Mouse (Mus musculus) adrenal gland, adult 8-10 months (tissue): ENCODE results near the gene S1pr2. TPM values are rescaled to one million over a fixed set of nuclear protein-coding genes. Genes with fewer than 3 reads are reported as not detected.
"Not testable (repeated sequence)": the region's sequence is repeated elsewhere in the genome, so short reads cannot be mapped to it uniquely, and the experiment has no call there.

Source experiments
- DNase-seq: peaks from one replicate; pipeline ENCODE4 v3.0.0; 2022
- total RNA-seq, 4 experiments: library from RNA; stranded (reverse); gene quantifications; 2 replicates each; pipeline ENCODE4 v1.2.4; 2022

Gene S1pr2
- total RNA-seq = 10 to 100 TPM; 18.8 to 36.9 (median 26.6) TPM

DNA sequence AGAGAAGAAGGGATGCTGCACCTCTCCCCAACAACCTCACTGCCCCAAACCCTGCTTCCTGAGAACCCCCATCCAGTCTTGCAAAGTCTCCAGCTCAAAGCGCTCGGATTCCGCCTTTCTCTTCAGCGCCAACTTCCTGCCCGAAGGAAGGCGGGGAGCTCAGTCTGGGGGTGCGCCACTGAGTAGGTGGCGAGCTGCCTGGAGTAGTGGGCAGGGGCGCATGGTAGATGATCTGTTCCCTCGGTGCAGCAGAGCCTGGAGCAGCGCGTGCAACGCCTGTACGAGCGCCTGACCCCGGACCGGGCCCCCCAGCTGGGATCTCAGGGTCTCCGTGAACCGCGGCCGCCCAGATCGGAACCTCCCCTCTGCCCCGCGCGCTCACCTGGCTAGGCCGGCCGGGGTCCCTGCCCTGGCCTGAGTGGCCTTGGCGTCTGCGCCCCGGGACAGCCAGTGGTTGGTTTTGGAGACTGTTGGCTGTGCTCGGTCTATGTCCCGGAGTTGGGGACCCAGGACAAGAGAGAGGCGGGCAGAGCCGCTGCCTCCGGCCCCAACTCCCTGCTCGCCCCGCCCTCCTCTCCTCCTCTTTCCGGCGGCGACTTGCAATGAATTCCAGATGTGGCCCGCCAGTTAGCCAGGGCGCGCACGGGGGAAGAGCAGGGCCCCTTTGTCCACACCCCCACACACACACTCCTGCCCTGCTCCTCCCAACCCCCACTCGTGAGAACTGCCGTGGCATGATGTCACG, at the start of gene S1pr2:
Gene S1pr2, minus strand, starts transcription at position 566 of the 745 bp plus-strand sequence.
- peak; percentile 78 for DNase-seq

DNA sequence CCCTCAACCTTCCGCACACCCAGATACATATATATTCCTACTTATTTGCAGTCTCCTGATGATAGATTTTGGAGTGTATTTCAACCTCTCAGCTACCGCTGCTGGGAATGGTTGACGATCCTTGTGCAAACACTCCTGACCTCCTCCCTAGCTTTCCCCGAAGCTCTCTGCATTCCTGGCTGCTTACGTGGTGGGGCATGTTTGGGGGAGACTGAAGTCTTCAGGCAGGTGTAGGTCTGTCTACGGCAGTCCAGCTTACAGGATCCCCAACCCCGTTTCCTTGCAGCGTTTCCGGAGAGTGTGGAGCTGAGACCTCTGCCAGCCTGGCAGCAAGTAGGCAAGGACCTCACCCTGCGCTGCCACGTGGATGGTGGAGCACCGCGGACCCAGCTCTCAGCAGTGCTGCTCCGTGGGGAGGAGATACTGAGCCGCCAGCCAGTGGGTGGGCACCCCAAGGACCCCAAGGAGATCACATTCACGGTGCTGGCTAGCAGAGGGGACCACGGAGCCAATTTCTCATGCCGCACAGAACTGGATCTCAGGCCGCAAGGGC, 48.8 kb upstream of the S1pr2 start:
- no peak for DNase-seq

DNA sequence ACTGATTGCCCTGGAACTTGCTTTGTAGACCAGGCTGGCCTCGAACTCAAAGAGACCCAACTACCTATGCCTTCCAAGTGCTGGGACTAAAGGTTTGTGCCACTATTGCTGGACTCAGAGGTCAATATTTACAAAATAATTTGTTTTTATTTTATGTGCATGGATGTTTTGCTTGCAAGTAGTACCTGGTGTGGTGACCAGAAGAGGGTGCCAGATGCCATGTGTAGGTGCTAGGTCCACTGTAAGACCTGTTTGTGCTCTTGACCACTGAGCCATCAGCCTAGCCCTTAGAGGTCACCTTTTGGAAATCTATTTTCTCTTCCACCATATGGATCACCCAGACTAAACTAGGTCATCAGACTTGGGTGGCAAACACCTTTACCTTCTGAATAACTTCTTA, 46.1 kb upstream of the S1pr2 start:
- DNase-seq = no peak

DNA sequence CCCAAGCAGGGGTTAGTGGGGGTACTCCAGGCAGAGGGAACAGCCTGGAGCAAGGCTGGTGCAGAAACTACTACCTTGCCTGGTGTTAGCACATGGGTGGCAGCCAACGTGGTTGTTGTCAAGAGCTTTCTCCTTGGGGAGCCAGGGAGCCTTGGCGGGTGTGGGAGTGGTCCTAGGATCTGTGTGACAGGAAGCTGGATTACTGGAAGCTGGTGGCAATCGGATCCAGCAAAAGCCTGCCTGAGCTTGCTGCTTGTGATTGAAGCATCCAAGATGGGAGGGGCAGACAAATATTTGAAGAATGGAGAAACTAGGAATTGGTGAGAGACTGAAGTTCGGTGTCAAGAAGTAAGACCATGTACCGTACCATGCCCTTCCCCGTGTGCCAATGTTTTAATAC, 45.7 kb upstream of the S1pr2 start:
- no peak for DNase-seq

DNA sequence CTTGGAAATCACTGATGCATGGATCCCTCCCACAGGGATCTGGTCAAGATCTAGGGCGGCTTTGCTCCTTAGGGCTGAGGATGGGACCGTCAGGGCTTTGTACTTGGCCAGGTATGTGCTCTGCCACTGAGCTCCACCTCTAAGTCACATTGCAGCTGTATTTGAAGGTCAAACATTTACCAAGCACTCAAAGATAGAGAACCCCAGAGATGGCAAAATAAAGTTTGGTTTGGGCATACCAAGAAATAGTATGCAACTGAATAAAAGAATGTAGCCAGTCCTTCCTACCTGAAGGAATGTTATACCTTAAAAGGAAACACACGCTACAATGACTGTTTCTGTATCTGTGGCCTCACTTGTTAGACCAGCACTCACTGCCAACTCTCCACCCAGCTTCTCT, 44.8 kb upstream of the S1pr2 start:
- no peak for DNase-seq

DNA sequence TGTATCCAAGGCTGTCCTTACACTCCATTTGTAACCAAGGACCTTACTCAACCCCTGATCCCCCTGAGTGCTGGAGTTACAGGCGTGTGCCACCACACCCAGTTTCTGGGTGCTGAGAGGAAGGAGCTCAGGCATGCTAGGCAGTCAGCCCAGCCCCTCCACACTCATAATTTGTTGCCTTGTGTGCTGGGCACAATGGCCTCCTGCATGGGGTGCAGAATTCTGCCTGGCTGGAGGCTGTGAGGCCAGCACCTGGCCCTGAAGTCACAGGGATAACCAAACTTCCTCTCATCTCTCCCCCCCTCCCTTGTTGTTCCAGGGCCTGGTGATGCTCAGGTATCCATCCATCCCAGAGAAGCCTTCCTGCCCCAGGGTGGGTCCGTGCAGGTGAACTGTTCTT, 42.0 kb upstream of the S1pr2 start:
- DNase-seq = no peak

DNA sequence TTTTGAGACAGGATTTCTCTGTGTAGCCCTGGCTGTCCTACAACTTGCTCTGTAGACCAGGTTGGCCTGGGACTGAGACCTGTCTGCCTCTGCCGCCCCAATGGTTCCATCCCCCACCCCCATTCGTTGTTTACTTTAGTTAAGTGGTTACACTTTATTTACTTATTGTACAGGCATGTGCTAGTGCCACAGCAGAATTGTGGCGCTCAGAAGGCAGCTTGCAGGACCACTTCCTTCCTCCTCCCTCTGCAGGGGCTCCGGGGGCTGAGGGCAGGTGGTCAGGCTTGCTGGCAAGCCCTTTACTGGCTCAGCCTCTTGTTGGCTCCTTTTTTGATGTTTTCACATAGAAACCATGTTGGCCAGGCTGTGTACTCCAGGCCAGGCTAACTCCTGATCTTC, 40.6 kb upstream of the S1pr2 start:
- no peak for DNase-seq

DNA sequence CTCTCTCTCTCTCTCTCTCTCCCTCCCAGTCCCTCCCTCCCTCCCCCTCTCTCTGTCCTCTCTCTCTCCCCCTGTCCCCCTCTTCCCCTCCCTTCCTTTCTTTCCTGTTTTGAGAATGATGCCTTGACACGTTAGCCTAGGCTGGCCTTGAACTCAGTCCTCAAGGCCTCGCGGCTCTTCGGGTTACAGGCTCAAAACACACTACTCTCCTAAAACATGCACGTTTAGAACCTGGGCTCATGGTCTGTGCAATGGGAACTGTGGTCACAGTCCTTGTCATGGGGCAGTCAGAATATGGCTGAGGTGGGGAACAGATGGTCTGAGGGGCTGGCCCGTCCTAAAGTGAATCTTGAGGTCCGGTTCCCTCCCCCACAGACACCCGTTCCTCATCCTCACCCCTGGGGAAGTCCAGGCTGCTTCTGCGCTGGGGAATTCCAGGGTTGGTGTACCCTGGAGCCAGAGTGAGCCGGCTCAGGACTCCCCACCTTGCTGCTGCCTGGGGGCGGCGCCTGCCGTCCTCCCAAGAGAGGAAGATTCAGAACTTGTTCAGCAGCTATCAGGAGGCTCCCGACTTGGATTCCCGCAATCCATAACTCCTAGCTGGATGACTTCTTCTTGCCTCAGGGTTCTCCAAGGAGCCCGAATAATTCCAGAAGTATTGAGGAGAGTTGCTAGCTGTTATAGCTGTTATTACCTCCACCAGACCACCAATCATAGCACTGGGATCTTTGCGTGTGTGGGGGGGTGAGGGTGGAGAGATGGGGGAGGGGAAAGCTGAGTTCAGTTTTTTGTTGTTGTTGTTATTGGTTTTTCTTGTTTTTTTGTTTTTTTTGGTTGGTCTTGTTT, 40.0 kb upstream of the S1pr2 start:
- no peak for DNase-seq

DNA sequence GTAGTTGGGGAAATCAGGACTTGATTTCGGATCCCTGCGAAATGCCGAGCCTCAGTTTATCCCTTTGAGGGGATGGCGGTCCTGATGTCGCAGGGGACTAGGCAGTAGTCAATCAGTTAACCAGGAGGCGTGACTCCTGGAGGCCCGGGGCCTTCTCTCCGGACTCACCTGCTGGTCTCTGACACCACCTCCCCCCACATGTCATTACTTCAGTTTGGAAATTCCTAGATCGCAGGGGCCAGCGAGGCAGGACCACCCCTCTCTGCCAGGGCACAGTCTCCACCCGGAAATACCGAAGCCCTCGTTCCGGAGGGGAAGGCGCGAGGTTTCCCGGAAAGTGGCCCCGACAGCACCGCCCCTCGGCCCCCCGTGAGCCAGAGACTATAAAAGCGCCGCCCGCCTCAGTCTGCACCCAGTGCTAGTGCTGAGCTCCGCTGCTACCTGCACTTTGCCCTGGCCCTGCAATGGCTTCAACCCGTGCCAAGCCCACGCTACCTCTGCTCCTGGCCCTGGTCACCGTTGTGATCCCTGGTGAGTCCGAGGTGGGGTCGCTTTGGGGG, 39.1 kb upstream of the S1pr2 start, which contains the start of gene Icam1:
Gene Icam1, plus strand, starts transcription at position 415 of the 560 bp plus-strand sequence.
- peak; percentile 49 for DNase-seq

DNA sequence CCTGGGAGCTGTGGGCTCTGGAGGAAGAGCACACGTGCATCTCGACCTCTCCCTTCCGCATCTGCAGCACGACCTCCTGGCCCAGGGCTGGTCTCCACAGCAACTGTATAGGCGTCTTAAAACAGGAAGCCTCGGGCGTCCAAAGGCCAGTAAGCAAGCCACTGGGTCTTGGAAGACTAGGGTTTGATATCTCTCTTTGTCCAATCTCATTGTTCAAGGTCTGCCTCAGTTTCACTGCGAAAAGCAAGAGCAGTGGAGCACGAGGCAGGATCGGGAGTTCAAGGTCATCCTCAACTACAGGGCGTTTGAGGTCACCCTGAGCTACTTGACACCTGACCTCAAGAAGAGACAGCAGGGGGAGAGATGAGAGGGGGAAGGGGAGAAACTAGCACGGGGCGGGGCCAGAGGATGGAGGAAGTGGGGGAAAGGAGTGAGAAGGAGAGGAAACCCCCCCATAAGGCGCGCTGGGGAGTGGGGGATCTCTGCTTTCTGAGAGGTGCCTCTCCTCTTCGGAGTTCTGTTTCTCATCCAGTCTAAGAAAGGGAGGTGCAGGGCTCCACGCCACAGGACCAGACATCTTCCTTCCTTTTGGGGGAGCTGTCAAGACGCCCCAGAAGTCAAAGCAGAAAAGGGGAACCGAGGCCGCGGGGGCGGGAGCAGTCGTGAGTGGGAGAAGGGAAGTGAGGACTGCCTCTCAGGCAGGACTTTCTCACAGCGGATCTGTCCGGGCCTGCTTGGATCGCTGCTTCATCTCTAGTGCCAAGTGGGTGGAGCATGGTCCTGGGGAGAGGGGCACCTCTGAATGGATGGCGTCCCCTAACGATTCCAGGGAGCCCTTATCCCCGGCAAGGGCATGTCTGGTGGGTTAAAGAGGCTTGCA, 38.4 kb upstream of the S1pr2 start:
- DNase-seq = no peak

DNA sequence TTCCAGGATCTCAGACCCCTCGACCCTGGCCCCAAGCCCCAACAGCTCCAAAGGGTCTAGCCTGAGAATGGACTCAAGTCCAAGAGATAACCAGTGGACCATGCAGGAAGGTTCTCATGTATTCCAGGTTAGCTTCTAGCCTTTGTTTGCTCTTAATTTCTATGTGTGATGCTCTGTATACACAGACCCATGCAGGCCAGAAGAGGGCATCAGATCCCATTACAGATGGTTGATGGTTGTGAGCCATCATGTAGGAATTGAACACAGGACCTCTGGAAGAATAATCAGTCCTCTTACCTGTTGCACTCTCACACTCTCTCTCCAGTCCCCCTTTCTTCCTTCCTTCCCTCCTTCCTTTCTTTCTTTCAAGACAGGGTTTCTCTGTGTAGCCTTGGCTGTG, 35.8 kb upstream of the S1pr2 start:
- no peak for DNase-seq

DNA sequence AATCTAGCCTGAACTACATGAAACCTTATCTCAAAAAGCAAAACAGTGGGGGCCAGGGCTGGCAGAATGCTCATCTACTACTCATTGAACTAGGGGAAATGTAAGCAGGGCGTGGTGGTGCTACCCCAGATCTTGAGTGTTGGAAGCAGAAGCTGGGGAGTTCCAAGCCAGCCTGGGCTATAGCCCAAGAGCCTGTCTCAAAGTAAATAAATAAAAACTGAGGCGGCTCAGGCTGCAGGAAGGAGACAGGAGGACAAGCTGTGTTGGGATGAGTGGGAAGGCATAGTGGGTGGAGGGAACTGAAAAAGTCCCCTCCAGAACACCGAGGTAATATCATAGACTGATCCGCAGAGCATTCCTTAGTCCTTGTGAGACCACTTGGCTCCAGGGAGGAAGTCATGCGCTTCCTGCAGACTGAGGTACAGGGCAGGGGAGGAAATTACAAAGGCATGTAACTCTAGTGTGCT, 35.3 kb upstream of the S1pr2 start:
- DNase-seq = no peak

DNA sequence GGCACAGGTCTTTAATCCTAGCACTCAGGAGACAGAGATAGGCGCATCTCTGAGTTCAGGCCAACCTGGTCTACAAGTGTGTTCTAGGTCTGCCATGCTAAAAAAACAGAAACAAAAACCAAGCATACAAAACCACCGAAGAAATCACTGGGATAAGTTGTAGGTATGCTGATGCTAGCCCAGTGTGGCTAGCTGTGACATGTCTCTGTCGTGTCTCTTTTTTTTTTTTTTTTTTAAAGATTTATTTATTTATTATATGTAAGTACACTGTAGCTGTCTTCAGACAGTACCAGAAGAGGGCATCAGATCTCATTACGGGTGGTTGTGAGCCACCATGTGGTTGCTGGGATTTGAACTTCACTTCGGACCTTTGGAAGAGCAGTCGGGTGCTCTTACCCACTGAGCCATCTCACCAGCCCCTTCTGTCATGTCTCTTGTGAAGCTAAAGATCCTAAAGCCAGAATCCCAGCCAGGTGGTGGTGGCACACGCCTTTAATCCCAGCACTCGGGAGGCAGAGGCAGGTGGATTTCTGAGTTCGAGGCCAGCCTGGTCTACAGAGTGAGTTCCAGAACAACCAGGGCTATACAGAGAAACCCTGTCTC, 34.5 kb upstream of the S1pr2 start:
- not testable (repeated sequence) for DNase-seq

DNA sequence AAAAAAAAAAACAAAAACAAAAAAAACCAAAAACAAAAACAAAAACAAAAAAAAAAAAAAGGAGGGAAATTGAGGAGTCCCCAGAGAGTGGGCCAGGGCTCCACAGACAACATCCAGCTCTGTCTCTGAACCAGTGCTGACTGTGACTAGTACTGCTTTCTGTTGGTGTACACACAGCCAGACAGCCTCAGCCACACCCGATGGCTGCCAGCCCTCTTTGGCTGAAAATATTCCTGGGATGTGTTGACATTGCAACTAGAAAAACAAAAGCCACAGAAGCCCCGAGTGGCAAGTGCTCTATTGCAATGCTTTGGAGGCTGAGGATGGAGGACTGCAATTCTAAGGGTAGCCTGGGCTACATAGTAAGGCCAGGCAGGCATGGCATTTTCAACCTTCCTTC, 33.8 kb upstream of the S1pr2 start:
- DNase-seq = no peak

DNA sequence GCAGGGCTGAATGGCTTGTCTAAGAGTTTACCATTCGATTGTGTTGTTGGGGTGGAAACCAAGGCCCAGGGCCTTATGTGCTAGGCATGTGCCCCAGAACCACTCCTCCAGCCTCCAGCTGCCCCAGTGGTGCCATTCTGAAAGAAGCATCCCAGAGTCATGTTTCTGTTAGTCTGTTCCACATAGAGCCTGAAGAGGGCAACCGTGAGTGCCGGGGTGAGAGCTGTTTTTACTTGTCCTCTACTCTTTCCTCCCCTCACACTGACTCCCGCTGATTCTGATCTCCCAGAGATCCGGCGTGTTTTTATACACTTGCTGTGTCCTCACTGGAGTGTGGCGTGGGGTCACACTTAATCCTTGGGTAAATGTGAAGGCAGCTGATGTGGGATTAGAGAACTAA, 31.4 kb upstream of the S1pr2 start:
- no peak for DNase-seq

DNA sequence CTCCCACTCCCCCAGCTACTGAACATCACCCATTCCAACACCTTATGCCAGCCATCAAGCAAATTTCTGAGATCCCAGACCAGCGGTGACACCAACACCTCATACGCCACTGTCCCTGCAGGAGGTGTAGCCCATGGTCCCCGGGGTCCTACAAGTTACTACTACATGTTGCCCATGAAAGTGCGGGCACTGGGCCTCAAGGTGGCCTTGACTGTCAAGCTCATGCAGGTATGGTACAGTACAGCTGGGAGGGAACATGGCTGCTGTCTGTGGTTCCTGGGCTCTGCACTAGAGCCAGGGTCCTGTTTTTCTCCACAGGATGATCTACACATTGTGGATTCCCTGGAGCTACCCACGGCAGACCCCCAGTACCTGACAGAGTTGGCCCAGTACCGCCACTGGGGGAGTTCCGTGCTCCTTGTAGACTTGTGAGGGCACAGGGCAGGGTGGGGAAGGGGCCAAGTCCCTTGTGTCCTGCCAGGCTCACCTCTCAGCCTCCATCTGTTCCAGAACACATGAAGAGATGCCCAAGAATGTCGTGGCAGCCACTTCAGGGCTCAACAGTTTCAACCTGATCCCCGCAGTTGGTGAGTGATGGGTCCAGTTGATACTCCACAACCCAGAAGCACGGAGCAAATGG, 30.9 kb upstream of the S1pr2 start:
- no peak for DNase-seq

DNA sequence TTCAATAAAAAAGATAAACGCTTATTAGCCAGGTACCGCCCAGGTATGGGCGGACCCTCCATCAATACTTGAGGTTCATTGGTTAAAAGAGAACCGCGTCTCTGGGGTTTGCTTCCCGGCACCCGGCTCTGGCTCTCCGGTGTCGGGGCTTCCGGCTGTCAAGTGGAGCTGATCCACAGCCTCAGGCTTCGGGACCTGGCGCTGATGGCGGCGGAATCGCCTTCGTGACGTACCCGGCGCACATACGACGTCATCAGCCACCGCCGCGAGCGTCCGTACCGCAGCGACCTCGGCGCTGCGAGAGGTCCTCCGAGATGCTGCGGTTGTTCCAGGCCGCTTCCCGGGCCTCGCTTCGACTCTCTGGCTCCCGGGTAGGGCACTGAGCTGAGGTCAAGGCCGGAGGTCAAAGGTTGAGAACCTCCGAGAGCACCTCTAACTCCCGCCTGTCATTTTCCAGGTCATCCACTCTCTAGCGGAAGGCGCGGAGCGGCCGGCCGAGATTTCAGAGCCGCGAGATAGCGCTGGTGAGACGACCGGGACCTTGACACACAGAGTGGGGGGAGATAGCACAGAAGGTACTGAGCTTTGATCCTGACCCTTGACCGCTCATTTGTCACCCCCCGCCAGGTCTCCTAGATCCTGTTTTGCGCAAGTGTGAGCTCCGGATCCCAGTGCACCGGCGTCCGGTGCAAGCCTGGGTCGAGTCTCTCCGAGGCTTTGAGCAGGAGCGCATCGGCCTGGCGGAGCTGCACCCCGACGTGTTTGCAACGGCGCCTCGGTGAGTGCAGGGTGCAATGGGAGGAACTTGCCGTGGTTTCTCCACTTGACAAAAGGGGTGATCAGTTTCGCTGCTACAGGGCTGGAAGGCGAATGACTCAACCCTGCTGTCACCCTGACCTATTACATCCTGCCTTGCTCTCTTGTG, 26.3 kb upstream of the S1pr2 start, which contains the start of gene Mrpl4:
Gene Mrpl4, plus strand, starts transcription at position 112 of the 925 bp plus-strand sequence.
- DNase-seq = peak; percentile 80

DNA sequence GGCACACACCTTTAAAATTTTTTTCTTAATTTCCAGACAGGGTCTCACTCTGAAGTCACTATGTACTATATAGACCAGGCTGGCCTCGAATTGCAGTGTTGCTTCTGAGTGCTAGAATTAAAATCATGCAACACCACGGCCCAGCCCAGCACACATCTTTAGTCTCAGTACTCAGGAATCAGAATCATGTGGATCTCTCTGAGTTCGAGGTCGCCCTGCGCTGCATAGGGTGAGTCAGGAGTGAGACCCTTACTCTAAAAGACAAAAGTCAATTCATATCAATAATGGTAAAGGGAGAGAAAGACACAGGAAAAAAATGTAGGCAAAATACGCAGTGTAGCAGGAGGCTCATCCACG, 25.7 kb upstream of the S1pr2 start:
- no peak for DNase-seq

DNA sequence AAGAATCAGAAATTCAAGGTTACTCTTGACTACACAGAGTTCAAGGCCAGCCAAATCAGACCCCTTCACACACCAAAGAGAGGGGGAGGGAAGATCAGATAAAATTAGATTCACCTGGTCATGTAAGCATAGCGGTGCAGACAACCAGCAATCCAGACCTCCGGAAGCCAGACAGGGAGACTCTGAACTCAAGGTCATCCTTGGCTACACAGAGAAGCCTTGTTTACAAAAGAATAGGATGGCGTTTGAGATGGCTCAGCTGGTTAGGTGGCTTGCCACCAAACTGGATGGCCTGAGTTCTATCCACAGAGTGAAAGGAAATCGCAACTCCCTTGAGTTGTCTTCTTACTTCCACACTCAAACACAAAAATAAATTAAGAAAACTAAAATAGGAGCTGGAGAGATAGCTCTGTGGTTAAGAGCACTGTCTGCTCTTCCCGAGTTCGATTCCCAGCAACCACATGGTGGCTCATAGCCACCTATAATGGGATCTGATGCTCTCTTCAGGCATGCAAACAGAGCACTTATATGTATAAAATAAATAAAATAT, 25.1 kb upstream of the S1pr2 start:
- no peak for DNase-seq

DNA sequence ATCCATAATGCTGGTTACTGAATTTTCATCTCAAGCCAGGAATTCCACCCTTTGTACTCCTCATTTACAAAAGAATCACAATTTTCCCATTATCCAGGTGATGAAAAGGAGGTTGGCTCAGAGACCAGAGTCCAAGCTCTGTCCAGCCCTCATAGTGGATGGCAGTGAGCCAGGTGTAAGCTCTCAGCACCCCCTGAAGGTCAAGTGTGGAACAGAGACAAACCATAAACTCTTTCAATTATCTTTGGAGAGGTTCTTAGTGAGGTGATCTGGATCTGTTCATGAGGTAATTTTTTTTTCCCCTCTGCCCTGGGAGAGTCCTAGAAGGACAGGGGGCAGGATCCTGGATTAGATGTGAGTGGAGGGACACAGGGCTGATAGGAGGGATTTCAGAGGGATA, 24.2 kb upstream of the S1pr2 start:
- no peak for DNase-seq
